Mouse (Mus musculus): Measurements from ENCODE around the gene Exph5. TPM values are rescaled to one million over a fixed set of nuclear protein-coding genes. Genes with fewer than 3 reads are reported as not detected.
A peak's percentile ranks its signal among the peaks of the same experiment; 100 is the strongest.

Gene Exph5
- polyA plus RNA-seq, 1 experiment from 2014 or later, result 0.36 TPM

DNA sequence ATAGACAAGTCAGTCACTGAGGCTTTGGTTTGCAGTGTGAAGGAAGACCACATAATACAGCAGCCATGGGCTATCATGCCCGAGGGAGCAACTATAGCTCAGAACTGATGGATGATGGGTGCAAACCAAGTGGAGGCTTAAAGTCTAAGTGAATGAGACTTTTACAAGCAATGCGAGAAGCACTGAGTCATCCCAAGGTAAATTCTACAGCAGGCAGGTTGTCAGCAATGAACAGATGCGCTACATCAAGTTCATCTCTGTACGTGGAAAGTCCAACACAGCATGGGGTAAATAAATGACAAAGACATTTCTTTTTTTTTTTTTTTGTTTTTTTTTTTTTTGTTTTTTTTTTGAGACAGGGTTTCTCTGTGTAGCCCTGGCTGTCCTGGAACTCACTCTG is 28.8 kb upstream of the Exph5 start:
- H3K27ac ChIP-seq (ENCODE audit: low read depth), result no peak overlapping the region
- H3K36me3 ChIP-seq (replicated peaks; ENCODE audit: insufficient read depth, low read length), result no peaks in the 10 kb centered on the region
- H3K9me3 ChIP-seq (ENCODE audit: low read length), result no peaks in the 10 kb centered on the region
- H3K27me3 ChIP-seq (ENCODE audit: insufficient read depth, low read length), result no peaks in the 10 kb centered on the region
- no peak overlapping the region for H3K4me3 ChIP-seq (ENCODE audit: low read depth, low read length)
- TF ChIP-seq EP300 (IDR thresholded peaks at IDR 0.05; ENCODE audit: low read depth) (no peak), CTCF (IDR thresholded peaks at IDR 0.05; ENCODE audit: low read depth) (no peak)
- H3K9ac ChIP-seq (replicated peaks), result no peak overlapping the region
- no peak for DNase-seq
- no peak for ATAC-seq
- WGBS (ENCODE audit: insufficient replicate concordance), result 78% methylated on average over 4 of the region's 4 CpGs
- H3K4me2 ChIP-seq (ENCODE audit: low read depth, low read length), result no peak overlapping the region
- no peaks in the 10 kb centered on the region for H3K4me1 ChIP-seq (ENCODE audit: insufficient read depth)

DNA sequence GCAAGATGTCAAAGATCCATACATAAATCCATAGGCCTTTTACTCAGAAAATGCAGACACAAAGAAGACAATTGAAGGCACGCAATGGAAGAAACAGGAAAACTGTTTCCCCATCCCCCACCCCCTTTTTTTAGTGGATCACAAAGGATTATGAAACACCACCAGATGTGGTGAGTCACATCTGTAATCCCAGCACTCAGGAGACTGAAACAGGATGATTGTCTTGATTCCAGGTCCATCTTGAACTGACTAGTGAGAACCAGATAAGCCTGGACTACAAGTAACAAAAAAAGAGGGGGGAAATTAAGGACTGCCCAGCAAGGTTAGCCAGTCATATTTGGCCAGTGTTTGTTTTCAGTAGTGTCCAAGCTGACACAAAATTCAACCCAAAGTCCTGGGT is 25.1 kb upstream of the Exph5 start:
- Histone ChIP-seq H3K36me3 (replicated peaks; ENCODE audit: insufficient read depth, low read length) (no peaks in the 10 kb centered on the region), H3K4me1 (ENCODE audit: insufficient read depth) (no peaks in the 10 kb centered on the region), H3K27me3 (ENCODE audit: insufficient read depth, low read length) (no peaks in the 10 kb centered on the region), H3K4me2 (ENCODE audit: low read depth, low read length) (no peak overlapping the region), H3K4me3 (ENCODE audit: low read depth, low read length) (no peak overlapping the region), H3K27ac (ENCODE audit: low read depth) (no peak overlapping the region), H3K9ac (replicated peaks) (no peak overlapping the region), H3K9me3 (ENCODE audit: low read length) (no peaks in the 10 kb centered on the region)
- DNase-seq (no peak), ATAC-seq (no peak)
- WGBS (ENCODE audit: insufficient replicate concordance), result 90% methylated on average over 1 of the region's 1 CpGs
- no peak for TF ChIP-seq CTCF (IDR thresholded peaks at IDR 0.05; ENCODE audit: low read depth)
- no peak for TF ChIP-seq EP300 (IDR thresholded peaks at IDR 0.05; ENCODE audit: low read depth)

GRCm38 (mm10) chr9:53278997-53279396 is 22.5 kb upstream of the Exph5 start:
- Histone ChIP-seq H3K4me3 (ENCODE audit: low read depth, low read length) (no peak overlapping the region), H3K4me2 (ENCODE audit: low read depth, low read length) (no peak overlapping the region), H3K27ac (ENCODE audit: low read depth) (no peak overlapping the region), H3K9ac (replicated peaks) (no peak overlapping the region), H3K9me3 (ENCODE audit: low read length) (no peaks in the 10 kb centered on the region), H3K27me3 (ENCODE audit: insufficient read depth, low read length) (no peaks in the 10 kb centered on the region), H3K4me1 (ENCODE audit: insufficient read depth) (no peaks in the 10 kb centered on the region), H3K36me3 (replicated peaks; ENCODE audit: insufficient read depth, low read length) (no peaks in the 10 kb centered on the region)
- 88% methylated on average over 2 of the region's 2 CpGs for WGBS (ENCODE audit: insufficient replicate concordance)
- DNase-seq (no peak), ATAC-seq (no peak)
- TF ChIP-seq EP300 (IDR thresholded peaks at IDR 0.05; ENCODE audit: low read depth), result no peak
- TF ChIP-seq CTCF (IDR thresholded peaks at IDR 0.05; ENCODE audit: low read depth), result no peak

DNA sequence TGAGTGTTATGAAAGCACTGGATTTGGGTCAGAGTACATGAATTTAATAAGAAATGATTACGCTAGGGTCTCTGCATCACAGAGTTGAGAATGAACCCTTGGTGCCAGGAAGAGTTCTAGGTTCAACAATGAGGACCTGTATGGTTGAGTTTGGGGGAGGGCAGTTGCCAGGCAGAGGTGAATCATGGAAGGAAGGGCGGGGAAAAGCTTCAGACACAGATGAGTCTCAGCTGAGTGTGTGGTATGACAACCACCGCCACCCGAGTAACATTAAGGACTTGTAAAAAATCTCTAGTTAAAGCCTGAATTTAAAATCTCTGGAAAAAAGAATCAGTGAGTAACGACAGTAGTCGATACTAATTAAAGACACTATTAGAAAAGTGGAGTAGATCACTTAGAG is 14.7 kb upstream of the Exph5 start:
- Histone ChIP-seq H3K9me3 (ENCODE audit: low read length) (no peaks in the 10 kb centered on the region), H3K27ac (ENCODE audit: low read depth) (no peak overlapping the region), H3K36me3 (replicated peaks; ENCODE audit: insufficient read depth, low read length) (no peaks in the 10 kb centered on the region), H3K4me2 (ENCODE audit: low read depth, low read length) (no peak overlapping the region), H3K27me3 (ENCODE audit: insufficient read depth, low read length) (no peaks in the 10 kb centered on the region), H3K4me1 (ENCODE audit: insufficient read depth) (no peaks in the 10 kb centered on the region), H3K9ac (replicated peaks) (no peak overlapping the region), H3K4me3 (ENCODE audit: low read depth, low read length) (no peak overlapping the region)
- TF ChIP-seq EP300 (IDR thresholded peaks at IDR 0.05; ENCODE audit: low read depth), result no peak
- no peak for TF ChIP-seq CTCF (IDR thresholded peaks at IDR 0.05; ENCODE audit: low read depth)
- no peak for DNase-seq
- 76% methylated on average over 6 of the region's 6 CpGs for WGBS (ENCODE audit: insufficient replicate concordance)
- ATAC-seq, result no peak

GRCm38 (mm10) chr9:53290006-53290405 is 11.5 kb upstream of the Exph5 start:
- no peaks in the 10 kb centered on the region for H3K4me1 ChIP-seq (ENCODE audit: insufficient read depth)
- no peak for TF ChIP-seq EP300 (IDR thresholded peaks at IDR 0.05; ENCODE audit: low read depth)
- TF ChIP-seq CTCF (IDR thresholded peaks at IDR 0.05; ENCODE audit: low read depth), result no peak
- WGBS (ENCODE audit: insufficient replicate concordance), result 66% methylated on average over 3 of the region's 3 CpGs
- no peak overlapping the region for H3K27ac ChIP-seq (ENCODE audit: low read depth)
- H3K36me3 ChIP-seq (replicated peaks; ENCODE audit: insufficient read depth, low read length), result no peaks in the 10 kb centered on the region
- H3K4me2 ChIP-seq (ENCODE audit: low read depth, low read length), result no peak overlapping the region
- H3K4me3 ChIP-seq (ENCODE audit: low read depth, low read length), result no peak overlapping the region
- no peaks in the 10 kb centered on the region for H3K9me3 ChIP-seq (ENCODE audit: low read length)
- DNase-seq (no peak), ATAC-seq (no peak)
- no peaks in the 10 kb centered on the region for H3K27me3 ChIP-seq (ENCODE audit: insufficient read depth, low read length)
- no peak overlapping the region for H3K9ac ChIP-seq (replicated peaks)

DNA sequence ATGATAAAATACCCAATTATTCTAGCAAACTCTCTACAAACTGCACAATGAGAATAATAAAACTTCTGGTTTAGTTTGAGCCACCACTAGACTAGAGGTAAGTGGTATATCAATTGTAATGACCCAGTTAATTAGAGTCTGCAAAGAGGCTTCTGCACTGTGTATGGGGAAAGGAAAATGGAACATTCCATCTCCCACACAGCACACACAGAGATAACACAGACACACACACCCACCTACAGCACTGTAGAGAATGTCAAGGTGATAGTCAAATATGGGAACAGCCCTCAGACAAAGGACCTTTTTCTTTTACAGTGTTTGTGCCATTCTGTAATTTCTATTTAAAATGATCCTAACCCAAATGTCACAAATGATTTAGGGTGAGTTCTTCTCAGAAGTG is 8.6 kb upstream of the Exph5 start:
- H3K4me2 ChIP-seq (ENCODE audit: low read depth, low read length), result no peak overlapping the region
- H3K9ac ChIP-seq (replicated peaks), result no peak overlapping the region
- no peak overlapping the region for H3K27ac ChIP-seq (ENCODE audit: low read depth)
- TF ChIP-seq CTCF (IDR thresholded peaks at IDR 0.05; ENCODE audit: low read depth) (no peak), EP300 (IDR thresholded peaks at IDR 0.05; ENCODE audit: low read depth) (no peak)
- H3K36me3 ChIP-seq (replicated peaks; ENCODE audit: insufficient read depth, low read length), result no peaks in the 10 kb centered on the region
- H3K4me3 ChIP-seq (ENCODE audit: low read depth, low read length), result no peak overlapping the region
- H3K27me3 ChIP-seq (ENCODE audit: insufficient read depth, low read length), result no peaks in the 10 kb centered on the region
- no peak for DNase-seq
- H3K4me1 ChIP-seq (ENCODE audit: insufficient read depth), result no peaks in the 10 kb centered on the region
- no peak for ATAC-seq
- H3K9me3 ChIP-seq (ENCODE audit: low read length), result no peaks in the 10 kb centered on the region

DNA sequence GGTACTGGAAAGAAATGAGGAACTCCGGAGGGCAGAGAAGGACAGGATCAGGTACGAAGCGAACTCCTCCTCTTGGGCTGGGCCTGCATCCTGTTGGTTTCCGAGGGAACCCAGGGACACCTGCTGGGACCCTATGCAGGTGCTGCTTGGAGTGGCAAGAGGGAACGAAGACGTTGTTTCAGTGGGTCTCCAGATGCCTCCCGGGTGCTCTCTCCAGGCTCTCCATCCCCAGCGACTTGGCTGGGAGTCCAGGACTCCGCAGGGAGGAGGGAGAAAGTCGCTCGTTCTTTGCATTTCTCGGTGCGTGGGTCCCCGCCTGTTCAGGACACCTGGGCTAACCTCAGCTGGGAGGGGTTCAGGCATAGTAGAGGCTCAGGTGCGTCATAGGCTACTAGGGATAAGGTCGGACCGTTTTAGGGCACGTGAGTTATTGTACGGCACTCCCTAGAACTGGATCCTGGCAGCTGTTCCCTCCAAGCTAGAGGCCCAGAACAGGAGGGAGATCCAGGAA is 386 bp downstream of the Exph5 start:
- Histone ChIP-seq H3K27me3 (ENCODE audit: insufficient read depth, low read length) (no peaks in the 10 kb centered on the region), H3K9ac (replicated peaks) (0 out of 2 replicates have a peak overlapping the region, but pooled peaks have one; percentile 11), H3K4me1 (ENCODE audit: insufficient read depth) (peaks cover 8% of the 10 kb centered on the region; the same call in 1 of the 2 replicates), H3K36me3 (replicated peaks; ENCODE audit: insufficient read depth, low read length) (no peaks in the 10 kb centered on the region), H3K9me3 (ENCODE audit: low read length) (no peaks in the 10 kb centered on the region), H3K4me2 (ENCODE audit: low read depth, low read length) (peak overlapping the region; percentile 66), H3K27ac (ENCODE audit: low read depth) (no peak overlapping the region), H3K4me3 (ENCODE audit: low read depth, low read length) (peak overlapping the region; percentile 39)
- WGBS (ENCODE audit: insufficient replicate concordance), result 14% methylated on average over 19 of the region's 19 CpGs
- DNase-seq (no peak), ATAC-seq (peak; percentile 47; the same call in 1 of the 2 replicates)
- TF ChIP-seq EP300 (IDR thresholded peaks at IDR 0.05; ENCODE audit: low read depth), result no peak
- no peak for TF ChIP-seq CTCF (IDR thresholded peaks at IDR 0.05; ENCODE audit: low read depth)
